Mouse (Mus musculus): ENCODE measurements around the gene Igdcc3.
A peak's percentile ranks its signal among the peaks of the same experiment; 100 is the strongest.
"Not testable (repeated sequence)": the region's sequence is repeated elsewhere in the genome, so short reads cannot be mapped to it uniquely, and the experiment has no call there.

The Igdcc3 gene

GRCm38 (mm10) chr9:65202165-65202754 is 61.3 kb downstream of the Igdcc3 start:
- DNase-seq (ENCODE audit: low spot score), result no peak

DNA sequence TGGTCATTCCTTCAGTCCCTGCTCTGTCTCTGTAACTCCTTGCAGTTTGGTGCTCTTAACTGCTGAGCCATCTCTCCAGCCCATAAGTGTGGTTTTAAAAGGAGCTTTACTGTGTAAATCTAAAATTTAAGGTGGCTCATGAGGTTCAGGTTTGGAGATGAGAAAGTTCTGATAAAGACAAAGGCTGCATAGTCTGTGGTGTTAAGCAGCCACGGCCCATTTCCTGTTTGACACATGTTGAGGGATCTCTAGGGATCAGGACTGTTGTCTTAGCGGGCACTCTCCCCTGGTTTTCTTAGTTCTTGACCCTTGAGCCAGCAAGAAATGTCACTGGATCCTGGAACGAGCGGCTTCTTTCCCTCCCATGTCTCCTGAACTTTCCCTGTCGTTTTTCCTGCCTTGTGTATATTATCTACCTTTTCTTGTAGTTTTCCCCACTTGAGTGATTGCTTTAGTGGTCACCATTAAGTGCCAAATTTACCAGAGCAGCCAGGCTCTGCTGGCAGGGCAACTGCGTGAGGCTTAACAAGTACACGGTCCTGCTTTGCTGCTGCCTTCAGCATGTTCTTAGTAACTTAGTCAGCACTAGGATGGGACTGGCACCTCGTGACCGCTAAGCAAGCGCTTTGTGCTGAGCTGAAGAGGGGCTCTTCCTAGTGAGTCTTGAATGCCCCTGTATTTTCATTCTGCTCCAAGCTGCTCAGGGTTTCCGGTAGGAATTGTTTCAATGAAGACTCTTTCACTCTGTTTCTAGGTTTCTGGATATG is 64.2 kb downstream of the Igdcc3 start:
- no peak for DNase-seq (ENCODE audit: low spot score)

GRCm38 (mm10) chr9:65207041-65207815 is 66.2 kb downstream of the Igdcc3 start:
- not testable (repeated sequence) for DNase-seq (ENCODE audit: low spot score)

DNA sequence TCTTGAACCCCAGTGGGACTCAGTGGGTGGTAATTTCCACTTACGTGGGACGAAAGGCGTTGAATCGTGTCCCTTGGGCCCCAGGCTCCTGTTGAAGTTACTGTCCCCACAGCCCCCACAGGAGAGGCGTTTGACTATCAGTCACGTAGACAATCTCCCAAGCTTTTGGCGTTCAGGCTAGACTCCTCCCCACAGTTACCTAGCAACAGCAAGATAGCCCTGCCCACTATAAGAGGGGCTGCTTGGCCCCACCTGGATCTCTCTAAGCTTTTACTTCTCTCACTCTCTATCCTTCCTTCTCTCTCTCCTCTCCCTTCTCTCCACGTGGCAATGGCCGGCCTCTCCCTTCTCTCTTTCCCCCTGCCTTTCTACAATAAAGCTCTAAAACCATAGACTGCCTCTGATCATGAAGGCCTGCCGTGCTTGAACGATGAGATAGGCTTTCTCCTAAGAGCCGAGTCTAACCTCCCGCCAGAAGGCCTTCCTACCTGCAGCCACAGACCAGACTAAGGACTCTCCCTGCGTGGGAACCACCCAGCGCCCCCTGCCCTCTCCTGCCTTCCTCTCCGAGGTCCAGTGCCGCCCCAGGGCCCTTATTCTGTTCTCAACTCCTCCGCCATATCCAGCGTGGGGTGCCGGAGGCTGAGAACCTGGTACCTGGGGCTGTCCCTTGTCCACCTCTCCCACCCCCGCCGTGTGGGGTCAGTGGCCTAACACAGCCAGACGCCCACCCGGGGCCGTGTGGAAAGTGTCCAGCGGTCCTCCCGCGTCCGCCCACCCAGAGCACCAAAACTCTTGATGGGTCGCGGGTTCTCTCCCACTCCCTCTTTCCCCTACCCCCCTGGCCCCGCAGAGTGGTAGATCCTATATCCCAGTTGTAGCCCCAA is 67.5 kb downstream of the Igdcc3 start:
- DNase-seq (ENCODE audit: low spot score), result no peak

DNA sequence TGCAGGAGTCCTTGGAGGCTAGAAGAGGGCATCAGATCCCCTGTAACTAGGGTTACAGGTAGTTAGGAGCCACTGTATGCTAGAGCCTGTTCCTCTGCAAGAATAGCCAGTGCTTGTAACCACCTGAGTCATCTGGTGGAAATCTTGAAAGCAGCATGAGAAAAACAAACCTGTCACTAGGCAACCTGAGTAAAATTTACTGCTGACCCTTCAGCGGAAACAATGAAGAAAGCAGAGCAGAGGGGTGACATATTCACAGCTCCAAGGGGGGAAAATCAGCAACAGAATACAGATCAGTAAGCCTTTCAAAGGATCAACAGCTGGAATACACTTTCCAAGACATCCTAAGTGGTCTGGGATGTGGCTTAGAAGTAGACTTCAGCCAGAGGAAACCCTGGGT is 70.6 kb downstream of the Igdcc3 start:
- DNase-seq (ENCODE audit: low spot score), result no peak

DNA sequence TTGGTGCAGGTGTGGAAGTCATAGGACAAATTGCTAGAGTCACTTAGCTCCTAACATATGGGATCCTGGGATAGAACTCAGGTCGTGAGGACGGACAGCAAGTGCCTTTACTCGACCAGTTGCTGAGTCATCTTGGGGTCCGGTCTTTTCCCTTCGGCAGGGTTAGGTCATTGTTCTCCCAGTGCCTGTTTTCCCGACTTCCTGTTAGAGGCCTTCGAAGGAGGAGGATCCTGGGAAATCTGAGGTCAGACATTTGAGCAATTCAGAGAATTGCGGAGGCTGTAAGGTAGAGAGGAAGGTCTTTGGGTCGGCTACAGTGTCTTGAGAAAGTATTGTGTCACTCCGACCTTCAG is 73.4 kb downstream of the Igdcc3 start:
- no peak for DNase-seq (ENCODE audit: low spot score)

DNA sequence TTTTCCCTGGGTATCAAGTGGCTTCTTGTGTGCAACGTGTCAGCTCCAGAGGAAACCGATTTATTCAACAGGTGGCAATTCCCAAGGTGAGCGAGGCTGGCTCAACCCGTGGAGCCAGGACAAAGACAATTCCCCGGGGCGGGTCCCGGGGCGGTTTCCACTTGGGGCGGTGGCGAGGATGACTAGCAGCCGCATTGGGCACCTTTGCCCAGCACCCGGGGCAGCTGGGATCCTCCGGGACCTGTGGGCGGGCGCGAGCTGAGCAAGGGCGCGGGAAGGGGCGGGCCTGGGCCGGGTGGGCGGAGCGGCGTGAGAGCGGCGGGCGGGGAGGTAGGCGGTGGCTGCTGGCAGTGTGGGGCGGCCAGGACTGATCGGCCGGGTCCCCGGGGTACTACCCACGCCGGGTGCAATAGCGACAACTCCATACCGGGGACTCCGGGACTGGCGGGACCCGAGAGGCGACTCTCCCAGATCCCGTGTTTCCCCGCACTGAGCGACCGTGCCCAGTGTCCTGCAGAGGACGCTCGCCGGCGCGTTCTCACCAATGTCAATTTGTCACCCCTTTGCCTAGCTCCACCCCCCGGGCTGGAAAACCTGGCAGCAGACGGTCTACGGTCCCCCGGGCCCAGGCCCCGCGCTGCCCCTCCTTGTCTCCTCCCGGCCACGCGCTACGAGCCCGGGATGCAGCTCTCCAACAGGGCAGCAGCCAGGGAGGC is 73.9 kb downstream of the Igdcc3 start:
- peak; percentile 90 for DNase-seq (ENCODE audit: low spot score)

DNA sequence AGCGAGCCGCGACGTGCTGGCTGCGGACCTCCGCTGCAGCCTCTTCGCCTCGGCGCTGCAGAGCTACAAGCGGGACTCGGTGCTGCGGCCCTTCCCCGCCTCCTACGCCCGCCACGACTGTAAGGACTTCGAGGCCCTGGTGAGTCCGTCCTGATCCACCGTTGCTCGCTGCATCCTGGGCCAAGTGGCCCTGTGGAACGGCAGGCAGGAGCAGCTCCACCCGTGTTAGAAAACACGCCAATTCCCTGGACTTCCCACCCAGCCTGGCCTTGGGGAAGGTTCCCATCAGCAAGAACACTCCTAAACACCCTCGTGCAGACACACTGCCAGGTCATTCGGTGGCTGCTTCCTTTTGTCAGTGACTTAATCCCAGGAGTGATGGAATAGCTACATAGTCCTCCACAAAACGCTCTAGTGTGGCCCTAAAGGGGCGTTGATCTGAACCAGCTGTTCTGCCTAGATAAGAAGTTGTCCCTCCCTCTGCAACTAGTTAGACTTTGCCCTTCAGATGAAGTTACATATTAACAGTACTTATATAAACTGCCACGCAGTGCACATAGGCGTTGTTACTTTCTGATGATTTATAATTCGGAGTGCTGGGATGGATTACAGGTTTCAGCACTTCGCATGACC is 74.6 kb downstream of the Igdcc3 start:
- no peak for DNase-seq (ENCODE audit: low spot score)

- no peak for DNase-seq (ENCODE audit: low spot score)
Measured at GRCm38 (mm10) chr9:65216972-65217371, 76.0 kb downstream of the Igdcc3 start.

DNA sequence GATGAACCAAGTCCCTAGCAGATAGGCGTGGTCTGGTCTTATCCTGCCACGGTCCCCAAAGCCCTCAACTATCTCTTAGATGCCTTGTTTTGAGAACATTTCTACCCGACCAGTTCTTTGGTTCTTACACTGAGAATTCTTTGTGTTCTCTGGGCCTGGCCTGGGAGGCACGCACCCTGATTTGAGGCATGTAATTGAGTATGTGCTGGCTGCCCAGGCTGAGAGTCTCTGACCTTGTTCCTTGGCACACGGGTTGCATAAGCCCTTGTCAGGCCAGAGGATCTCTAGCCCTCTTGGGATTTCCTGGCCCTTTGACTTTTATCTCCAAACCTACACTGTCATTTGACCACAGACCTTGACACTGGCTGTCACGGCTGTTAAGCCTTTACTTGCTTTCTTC is 76.7 kb downstream of the Igdcc3 start:
- peak; percentile 28 for DNase-seq (ENCODE audit: low spot score)

GRCm38 (mm10) chr9:65218916-65219315 is 77.9 kb downstream of the Igdcc3 start:
- no peak for DNase-seq (ENCODE audit: low spot score)

DNA sequence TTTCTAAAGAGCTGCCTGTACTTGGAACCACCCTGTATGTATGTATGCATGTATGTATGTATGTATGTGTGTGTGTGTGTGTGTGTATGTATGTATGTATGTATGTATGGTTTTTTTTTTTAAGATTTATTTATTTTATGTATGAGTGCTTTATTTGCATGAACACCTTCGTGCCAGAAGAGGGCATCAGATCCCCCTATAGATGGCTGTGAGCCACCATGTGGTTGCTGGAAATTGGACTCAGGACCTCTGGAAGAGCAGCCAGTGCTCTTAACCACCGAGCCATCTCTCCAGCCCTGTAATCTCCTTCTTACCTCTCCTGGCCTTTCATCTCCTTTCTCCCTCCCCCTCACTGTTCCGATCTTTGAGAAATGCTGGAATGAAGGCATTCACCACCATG is 79.4 kb downstream of the Igdcc3 start:
- not testable (repeated sequence) for DNase-seq (ENCODE audit: low spot score)

DNA sequence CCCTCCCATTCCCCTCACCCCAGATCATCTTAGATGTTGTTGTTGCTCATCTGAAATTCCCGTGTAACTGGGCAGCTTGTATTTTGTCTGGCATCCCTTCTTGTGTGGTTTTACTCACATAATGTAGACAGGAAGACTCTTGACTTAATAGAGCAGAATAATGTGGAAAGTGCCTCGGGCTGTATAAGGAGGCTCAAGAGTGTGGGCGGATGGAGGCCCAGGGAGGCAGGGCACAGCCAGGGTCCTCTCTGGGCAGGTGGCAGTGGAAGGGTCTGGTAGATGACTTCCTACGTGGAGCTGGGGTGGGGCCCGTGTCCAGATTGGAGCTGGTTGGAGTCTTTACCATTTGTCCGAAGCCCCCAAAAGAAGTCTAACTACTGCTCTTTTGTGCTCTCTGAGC is 82.9 kb downstream of the Igdcc3 start:
- DNase-seq (ENCODE audit: low spot score), result no peak

GRCm38 (mm10) chr9:65225795-65226194 is 84.8 kb downstream of the Igdcc3 start:
- DNase-seq (ENCODE audit: low spot score), result no peak

DNA sequence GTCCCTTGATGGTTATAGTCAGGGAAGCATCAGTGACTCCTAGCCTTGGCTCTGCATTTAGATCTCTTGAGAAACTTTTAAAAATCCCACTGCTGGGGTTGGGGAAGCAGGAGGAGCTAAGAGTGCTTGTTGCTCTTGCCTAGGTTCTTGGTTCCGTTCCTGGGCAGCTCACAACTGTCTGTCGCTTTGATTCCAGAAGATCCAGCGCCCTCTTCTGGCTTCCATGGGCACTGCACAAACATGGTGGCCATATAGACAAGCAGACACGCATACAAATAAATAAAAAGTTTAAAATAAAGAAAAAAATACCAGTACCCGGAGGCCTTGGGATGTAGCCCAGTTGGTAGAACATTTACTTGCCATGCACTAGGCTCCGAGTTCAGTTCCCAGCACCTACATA is 89.3 kb downstream of the Igdcc3 start:
- DNase-seq (ENCODE audit: low spot score), result no peak

- no peak for DNase-seq (ENCODE audit: low spot score)
Measured at GRCm38 (mm10) chr9:65231284-65231683, 90.3 kb downstream of the Igdcc3 start.

GRCm38 (mm10) chr9:65233243-65233985 is 92.4 kb downstream of the Igdcc3 start:
- no peak for DNase-seq (ENCODE audit: low spot score)

DNA sequence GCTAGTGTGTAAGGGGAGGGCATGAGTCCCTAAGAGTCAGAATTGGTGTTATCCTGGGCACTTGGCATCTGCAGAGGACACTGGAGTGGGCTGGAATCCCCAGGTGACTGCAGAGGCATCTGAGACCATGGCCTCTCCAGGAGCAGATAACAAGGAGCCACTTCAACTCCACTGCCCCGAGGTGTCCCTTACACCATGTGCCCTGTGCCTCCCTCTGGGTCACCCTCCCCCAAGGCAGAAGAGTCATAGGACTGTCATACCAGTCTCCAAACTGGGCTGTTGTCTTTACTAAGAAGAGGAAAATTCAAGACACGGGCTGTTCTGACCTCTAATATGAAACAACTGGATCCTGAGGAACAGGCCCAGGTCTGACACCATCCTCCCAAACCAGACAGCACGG is 93.7 kb downstream of the Igdcc3 start:
- no peak for DNase-seq (ENCODE audit: low spot score)

Data from ovary, postnatal 36 days (tissue).